Mouse (Mus musculus) limb, embryonic 14.5 days (tissue): ENCODE data around the gene Sgsm3. TPM values are rescaled to one million over a fixed set of nuclear protein-coding genes. Genes with fewer than 3 reads are reported as not detected.

Experiments
- ATAC-seq: fragments of 200-750 bp; cut with Nextera tagmentation; 2 replicates; pipeline ENCODE4 v1.8.0; 2017; ENCODE audit warnings: low read depth, moderate number of reproducible peaks, moderate TSS enrichment; ENCODE audit not compliant: low FRiP score
- DNase-seq: peaks from one replicate; pipeline ENCODE4 v3.0.0-alpha.2; 2015; ENCODE audit warnings: low spot score
- H3K27ac ChIP-seq: fragments of 300-500 bp; sonication (generic); replicated peaks from 2 replicates; pipeline ENCODE4 v1.5.1; 2014; ENCODE audit warnings: low read depth, mild to moderate bottlenecking, low read length, moderate library complexity, mixed read lengths
- H3K27me3 ChIP-seq: fragments of 300-500 bp; sonication (generic); 2 replicates; pipeline ENCODE4 v1.6.1; 2014; ENCODE audit warnings: low read length, mixed read lengths; ENCODE audit not compliant: control insufficient read depth, insufficient read depth
- H3K36me3 ChIP-seq: fragments of 300-500 bp; sonication (generic); 2 replicates; pipeline ENCODE4 v1.6.1; 2014; ENCODE audit warnings: mild to moderate bottlenecking, low read length, moderate library complexity, mixed read lengths; ENCODE audit not compliant: control insufficient read depth, insufficient read depth
- H3K4me1 ChIP-seq: fragments of 300-500 bp; sonication (generic); 2 replicates; pipeline ENCODE4 v1.6.1; 2014; ENCODE audit warnings: antibody characterized with exemption, low read length, mixed read lengths; ENCODE audit not compliant: control insufficient read depth, insufficient read depth
- H3K4me2 ChIP-seq: fragments of 300-500 bp; sonication (generic); replicated peaks from 2 replicates; pipeline ENCODE4 v1.6.1; 2014; ENCODE audit warnings: low read depth, mild to moderate bottlenecking, low read length, moderate library complexity; ENCODE audit not compliant: severe bottlenecking
- H3K4me3 ChIP-seq: fragments of 300-500 bp; sonication (generic); replicated peaks from 2 replicates; pipeline ENCODE4 v1.5.1; 2014; ENCODE audit warnings: low read length
- H3K9ac ChIP-seq: fragments of 300-500 bp; sonication (generic); 2 replicates; pipeline ENCODE4 v1.6.1; 2014; ENCODE audit warnings: mild to moderate bottlenecking, low read depth, low read length, moderate library complexity; ENCODE audit not compliant: severe bottlenecking
- H3K9me3 ChIP-seq: fragments of 300-500 bp; sonication (generic); 2 replicates; pipeline ENCODE4 v1.6.1; 2016; ENCODE audit warnings: low read length; ENCODE audit not compliant: control insufficient read depth
- POLR2A ChIP-seq: fragments of 200-500 bp; IDR thresholded peaks from 2 replicates; pipeline ENCODE4 v1.8.0; 2012; ENCODE audit warnings: inconsistent platforms, mild to moderate bottlenecking, moderate library complexity, borderline replicate concordance; ENCODE audit not compliant: insufficient read depth, insufficient read length; ENCODE audit errors: extremely low read depth
- WGBS: fragments of 180-500 bp; shearing (Covaris S2); extraction: QIAGEN DNeasy Blood & Tissue Kit; methylation state at CpG from one replicate; pipeline ENCODE4 v1.1.7; 2014; 5-methylcytosine and 5-hydroxymethylcytosine counted together
- polyA plus RNA-seq, 2 experiments: library from polyadenylated mRNA; depleted of rRNA in 1 of 2; stranded (reverse) in 1 of 2; unstranded in 1 of 2; fragments of >200 nt; fragmentation: Nextera tagmentation in 1 of 2; extraction: Ambion mirVana in 1 of 2; gene quantifications; 2 replicates each; pipeline versions ENCODE4 v1.2.1 to v1.2.3; 2012 to 2014

The Sgsm3 gene
- polyA plus RNA-seq, 2 experiments, result 26.2 to 32.1 TPM

DNA sequence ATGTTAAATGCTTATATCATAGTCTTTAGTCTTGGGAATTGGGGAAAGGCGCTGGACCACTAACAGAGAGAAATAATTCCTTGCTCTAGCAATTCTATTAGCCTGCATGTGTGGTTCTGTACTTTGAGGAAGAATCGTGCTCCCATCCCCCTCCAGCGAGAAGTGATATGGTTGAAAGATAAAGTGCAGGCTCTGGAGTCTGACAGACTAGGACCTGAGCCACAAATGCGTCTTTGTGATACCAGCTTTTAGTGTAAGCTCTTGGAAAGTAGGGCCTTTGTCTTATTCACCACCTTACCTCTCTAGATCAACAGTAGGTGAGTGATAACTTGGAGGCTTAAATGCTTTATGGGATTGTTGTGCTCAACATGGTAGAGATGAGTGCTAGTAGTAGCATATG lies 3.6 kb downstream of the Sgsm3 start:
- H3K9ac ChIP-seq, result no peak overlapping the region
- no peak overlapping the region for H3K4me2 ChIP-seq
- no peaks in the 10 kb centered on the region for H3K27me3 ChIP-seq
- TF ChIP-seq POLR2A, result no peak
- H3K4me3 ChIP-seq, result no peak overlapping the region
- H3K36me3 ChIP-seq, result no peaks in the 10 kb centered on the region
- H3K27ac ChIP-seq, result no peak overlapping the region
- WGBS, result 85% methylated on average over 4 of the region's 4 CpGs
- no peak for DNase-seq
- H3K4me1 ChIP-seq, result peaks cover 5% of the 10 kb centered on the region; the same call in 1 of the 2 replicates
- no peak for ATAC-seq
- H3K9me3 ChIP-seq, result no peaks in the 10 kb centered on the region

DNA sequence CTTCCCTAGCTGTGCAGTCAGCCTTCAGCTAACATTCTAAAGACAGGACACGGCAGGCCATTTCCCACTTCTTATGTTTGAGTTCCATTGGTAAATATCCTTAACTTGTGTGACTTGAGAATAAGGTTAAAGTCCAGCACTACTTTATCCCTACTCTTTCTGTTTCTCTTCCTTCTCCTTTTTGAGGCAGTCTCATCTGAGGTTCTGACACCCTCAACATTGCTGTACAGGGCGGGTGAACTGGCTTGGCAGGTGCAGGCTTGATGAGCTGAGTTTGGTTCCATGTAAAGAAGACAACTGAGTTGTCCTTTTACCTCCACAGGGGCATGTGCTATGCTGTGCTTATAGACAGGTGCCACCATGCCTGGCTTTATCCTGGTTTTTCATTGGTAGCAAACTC lies 5.7 kb downstream of the Sgsm3 start:
- H3K27me3 ChIP-seq, result no peaks in the 10 kb centered on the region
- no peak overlapping the region for H3K4me2 ChIP-seq
- TF ChIP-seq POLR2A, result no peak
- H3K4me1 ChIP-seq, result 0 out of 2 replicates have a peak, but pooled peaks cover 4% of the 10 kb centered on the region
- DNase-seq, result no peak
- H3K9ac ChIP-seq, result no peak overlapping the region
- H3K36me3 ChIP-seq, result no peaks in the 10 kb centered on the region
- no peak overlapping the region for H3K4me3 ChIP-seq
- no peak for ATAC-seq
- no peaks in the 10 kb centered on the region for H3K9me3 ChIP-seq
- 90% methylated on average over 2 of the region's 2 CpGs for WGBS
- no peak overlapping the region for H3K27ac ChIP-seq

DNA sequence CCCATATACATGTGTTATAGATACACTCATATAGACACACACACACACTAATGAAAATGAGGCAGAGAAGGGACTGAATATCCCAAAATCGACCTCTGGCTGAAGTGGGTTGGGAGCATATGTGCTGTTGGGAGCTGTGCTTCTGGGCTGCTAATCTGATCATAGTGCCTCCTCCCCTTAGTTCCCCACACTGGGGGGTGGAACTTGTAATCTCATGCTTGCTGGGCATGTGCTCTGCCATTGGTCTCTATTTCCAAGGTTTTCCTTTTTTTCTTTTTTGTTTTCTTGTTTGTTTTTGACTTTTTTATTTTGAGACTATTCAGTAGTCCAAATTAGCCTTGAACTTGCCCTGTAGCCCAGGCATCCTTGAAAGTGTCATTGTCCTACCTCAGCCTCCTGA lies 10.8 kb downstream of the Sgsm3 start:
- 53% methylated on average over 1 of the region's 1 CpGs for WGBS
- ATAC-seq (no peak), DNase-seq (no peak)
- H3K9me3 ChIP-seq, result no peaks in the 10 kb centered on the region
- no peak overlapping the region for H3K9ac ChIP-seq
- H3K27me3 ChIP-seq, result no peaks in the 10 kb centered on the region
- TF ChIP-seq POLR2A, result no peak
- H3K4me1 ChIP-seq, result no peaks in the 10 kb centered on the region
- no peaks in the 10 kb centered on the region for H3K36me3 ChIP-seq
- H3K27ac ChIP-seq, result no peak overlapping the region
- no peak overlapping the region for H3K4me3 ChIP-seq
- H3K4me2 ChIP-seq, result no peak overlapping the region

DNA sequence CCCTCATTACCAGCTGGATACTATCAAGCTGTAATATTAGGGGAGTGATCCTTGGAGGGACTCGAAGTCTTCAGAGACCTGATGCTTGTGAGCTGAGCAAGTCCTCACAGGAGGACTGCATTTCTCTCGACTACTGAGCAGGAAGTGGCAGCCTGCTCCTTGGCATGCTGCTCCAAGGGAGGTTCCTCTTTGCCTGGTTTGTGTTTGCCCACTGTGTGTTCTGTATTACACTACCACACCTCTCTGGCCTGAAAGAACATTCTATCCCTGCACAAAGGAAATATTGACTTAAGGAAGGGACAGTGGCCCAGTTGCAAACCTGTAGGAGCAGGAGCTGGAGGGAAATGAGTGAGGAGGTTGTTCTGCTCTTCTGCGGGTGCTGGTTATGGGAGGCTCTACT lies 12.1 kb downstream of the Sgsm3 start:
- Histone ChIP-seq H3K4me3 (no peak overlapping the region), H3K36me3 (no peaks in the 10 kb centered on the region), H3K27ac (no peak overlapping the region; the same call in 1 of the 2 replicates), H3K9me3 (no peaks in the 10 kb centered on the region), H3K9ac (no peak overlapping the region), H3K4me2 (no peak overlapping the region), H3K4me1 (no peaks in the 10 kb centered on the region), H3K27me3 (no peaks in the 10 kb centered on the region)
- DNase-seq (no peak), ATAC-seq (no peak)
- WGBS, result 58% methylated on average over 3 of the region's 3 CpGs
- no peak for TF ChIP-seq POLR2A

DNA sequence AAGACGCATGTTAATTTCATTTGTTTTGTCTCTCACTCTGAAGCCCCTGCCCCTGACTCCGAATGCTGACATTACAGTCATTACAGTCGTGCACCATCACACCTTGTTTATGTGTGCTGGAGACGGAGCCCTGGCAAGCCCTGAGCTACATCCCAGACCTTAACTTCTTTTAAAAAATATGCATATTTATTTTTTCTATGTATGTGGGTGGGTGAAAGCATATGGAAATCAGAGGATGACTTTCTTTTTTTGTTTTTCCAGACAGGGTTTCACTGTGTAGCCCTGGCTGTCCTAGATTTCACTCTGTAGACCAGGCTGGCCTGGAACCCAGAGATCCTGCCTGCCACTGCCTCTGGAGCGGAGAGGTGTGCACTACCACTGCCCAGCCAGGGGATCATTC lies 17.4 kb downstream of the Sgsm3 start:
- H3K4me2 ChIP-seq, result no peak overlapping the region
- 86% methylated on average over 5 of the region's 5 CpGs for WGBS
- H3K36me3 ChIP-seq, result no peaks in the 10 kb centered on the region
- H3K9ac ChIP-seq, result no peak overlapping the region
- no peaks in the 10 kb centered on the region for H3K27me3 ChIP-seq
- no peak overlapping the region for H3K4me3 ChIP-seq
- ATAC-seq (no peak), DNase-seq (no peak)
- no peaks in the 10 kb centered on the region for H3K9me3 ChIP-seq
- no peak overlapping the region for H3K27ac ChIP-seq
- no peaks in the 10 kb centered on the region for H3K4me1 ChIP-seq
- no peak for TF ChIP-seq POLR2A
